Mouse (Mus musculus) kidney, adult 9 months (tissue): ENCODE measurements at regions not wholly inside any gene's neighbourhood (a gene's known extent, or its start where the extent isn't known, plus 50 kb on each side); places are given as distances from the start of the nearest gene placed in this dataset.

Experiments used
- DNase-seq: peaks from one replicate; pipeline ENCODE4 v3.0.0; 2022

DNA sequence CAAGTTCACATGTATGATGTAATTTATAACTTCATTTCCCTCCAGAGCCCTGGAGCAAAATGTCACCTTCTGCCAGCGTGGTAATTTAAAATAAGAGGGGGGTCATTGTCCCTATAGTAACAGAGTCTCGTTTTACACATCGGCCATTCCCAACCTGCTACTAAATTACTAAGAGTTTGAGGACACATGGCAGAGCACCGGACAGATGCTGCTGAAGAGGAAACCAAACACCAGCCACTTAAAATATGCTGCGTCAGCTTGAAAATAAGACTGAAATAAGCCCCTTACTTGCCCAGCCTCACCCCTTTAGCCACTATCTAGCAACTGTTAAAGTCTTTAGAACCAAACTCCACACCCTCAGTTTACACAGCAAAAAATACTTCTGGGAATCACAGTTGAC lies 518.1 kb upstream of the Atp11b start:
- DNase-seq, result no peak

DNA sequence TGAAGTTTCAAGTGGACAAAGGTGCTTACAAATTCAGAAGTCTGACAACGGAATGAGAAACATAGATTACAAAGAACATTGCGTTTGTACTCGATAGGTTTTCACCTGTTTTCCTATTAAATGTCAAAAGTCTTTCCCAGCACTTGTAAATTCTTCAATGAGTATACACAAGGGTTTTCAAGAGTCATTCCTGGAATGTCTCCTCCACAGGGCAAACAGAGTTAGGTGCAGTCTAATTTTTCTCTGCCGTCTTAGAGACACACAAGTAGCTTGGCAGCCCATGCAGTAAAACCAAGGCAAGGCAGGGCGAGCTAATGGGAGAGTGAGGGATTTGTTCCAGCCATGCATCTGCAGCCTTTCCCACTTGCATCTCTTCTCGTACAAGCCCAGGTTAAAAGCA lies 516.6 kb upstream of the Atp11b start:
- DNase-seq, result no peak

DNA sequence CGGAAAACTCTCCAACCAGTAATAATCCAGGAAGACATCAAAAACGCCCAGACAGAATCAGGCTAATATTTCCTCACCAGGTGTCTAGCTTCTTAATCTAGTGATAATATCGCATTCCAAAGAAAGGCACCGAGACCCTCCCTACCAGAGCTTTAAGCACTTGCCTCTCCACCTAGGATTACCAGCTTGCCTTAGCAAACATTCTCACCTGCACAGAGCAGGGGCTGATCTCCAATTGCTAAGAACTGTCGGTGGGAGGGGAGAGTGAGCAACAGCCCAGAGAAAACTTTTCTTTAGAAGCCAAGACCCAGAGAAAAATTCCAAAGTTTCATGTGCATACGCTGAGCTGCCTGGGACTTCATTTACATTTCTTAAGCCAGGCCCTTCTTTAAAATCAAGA lies 511.6 kb upstream of the Atp11b start:
- no peak for DNase-seq

DNA sequence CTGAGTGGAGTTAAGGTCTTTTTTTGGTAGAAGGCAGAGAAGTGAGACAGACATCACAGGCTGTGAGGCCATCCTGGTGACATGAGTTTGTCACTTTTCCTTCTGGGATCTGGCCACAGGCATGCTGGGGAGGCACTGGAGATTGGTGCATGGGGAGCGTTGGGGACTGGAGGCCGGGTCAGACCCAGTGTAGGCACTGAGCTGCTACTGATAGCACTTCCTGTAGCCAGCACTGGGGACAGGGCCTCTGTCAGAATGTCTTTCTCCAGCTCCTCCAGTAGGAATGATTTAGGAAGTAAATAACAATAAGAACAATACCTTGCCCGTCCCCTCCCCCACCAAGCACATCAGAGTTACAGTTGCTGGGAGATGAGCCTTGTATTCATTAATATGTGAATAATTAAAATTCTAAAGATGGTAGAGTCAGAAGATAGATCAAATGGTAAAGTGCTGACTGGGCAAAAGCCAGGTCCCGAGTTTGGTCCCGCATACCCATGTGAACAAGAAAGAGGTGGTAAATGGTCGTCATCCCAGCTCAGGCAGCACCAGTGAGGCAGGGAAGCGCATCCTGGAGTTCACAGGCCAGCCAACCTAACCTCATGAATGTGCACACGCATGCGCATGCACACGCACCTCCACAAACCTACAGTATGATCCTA lies 510.9 kb upstream of the Atp11b start:
- DNase-seq, result no peak

DNA sequence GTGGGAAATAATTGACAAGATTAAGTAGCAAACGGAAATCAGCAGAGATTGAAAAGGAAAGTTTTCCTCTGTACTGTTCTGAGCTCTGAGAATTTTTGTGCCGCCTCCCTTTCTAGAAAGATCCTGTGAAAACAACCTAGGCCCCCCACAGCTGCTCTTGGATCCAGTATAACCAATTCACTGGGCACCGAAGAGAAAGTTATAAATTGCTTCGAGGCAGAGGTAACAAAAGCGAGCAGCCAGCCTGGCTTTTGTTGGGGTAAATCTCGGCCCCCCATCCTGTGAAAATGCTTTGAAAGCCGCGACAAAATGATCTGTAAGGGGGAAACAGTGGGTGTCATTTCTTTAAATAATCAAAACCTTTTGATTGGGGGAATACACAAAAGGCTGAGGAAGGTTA lies 508.9 kb upstream of the Atp11b start:
- no peak for DNase-seq

DNA sequence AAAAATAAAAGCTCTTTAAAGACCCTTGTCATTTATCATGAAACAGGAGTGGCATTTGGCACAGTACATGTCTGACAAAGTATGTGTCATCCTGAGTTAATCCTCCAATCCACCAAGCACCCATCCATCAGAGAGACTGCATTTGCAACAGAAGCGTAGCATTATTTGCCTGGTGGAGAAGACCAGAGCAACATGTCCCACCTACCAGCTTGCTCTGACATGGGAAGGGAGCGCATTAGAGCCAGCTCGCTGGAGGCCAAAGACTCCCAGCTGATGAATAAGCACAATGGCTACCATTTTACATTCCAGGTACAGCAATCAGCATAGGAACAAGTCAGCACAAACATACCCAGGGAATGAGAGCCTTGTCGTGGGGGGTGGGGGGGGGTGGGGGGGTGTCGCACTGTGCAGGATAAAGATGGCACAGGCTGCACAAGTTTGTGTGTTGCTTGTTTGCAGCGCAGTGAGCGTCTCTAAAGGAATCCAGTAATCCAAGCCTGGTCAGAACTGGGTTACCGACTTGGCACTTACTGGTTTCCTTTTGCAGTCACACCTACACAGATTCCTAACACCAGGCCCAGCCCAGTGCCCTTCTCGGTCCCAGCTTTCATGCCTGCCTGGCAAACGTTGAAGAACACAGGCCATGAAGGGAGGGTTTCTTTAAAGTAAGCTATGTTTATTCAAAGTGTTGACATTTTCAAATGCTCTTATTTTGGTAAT lies 507.8 kb upstream of the Atp11b start:
- DNase-seq, result no peak

DNA sequence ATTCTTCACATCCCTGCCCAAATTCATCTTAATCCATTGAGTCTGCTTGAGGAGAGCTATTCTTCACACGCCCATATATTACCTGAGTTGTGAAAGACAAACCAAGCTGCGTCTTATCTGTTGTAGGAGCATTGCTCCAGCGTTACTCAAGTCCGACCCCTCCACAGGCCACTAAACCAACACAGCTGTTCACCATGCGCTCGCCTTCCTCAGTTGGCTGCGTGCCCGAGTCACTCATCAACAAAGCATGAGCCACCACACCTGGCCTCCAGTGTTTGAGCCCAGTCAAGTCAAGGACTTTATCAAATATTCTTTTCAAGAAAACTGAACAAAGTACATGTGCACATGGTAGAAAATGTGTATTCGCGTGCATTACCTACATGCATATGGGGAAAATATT lies 504.7 kb upstream of the Atp11b start:
- DNase-seq, result no peak

DNA sequence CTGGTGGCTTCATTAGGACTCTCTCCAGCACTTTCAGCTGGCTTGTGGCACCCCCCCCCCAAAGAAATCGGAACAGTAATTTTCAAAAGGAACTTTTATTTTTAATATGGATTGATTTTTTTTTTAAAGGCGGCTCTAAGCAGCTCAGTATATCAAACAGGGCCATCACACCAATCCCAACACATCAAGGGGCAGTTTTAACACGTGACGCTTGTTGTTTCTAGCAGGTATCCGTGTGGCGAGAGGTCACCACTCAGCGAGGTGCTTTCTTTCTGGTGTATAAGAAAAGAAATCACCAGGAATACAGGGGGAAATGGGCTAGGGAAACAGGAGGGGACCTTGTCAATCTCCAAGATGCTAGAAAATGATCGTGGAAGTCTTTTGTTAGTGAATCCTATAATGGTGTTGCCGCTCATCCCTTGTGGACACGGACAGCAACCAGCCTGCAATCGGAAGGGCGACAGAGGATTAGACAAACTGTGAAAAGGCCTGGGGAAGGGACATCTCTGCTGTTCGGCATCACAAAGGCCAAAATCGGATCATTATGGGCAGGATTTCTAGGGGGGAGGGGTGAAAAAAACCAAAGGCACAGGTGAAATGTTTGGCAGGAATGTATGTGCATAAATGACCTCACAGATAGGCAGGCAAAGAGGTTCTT lies 503.7 kb upstream of the Atp11b start:
- DNase-seq, result no peak

DNA sequence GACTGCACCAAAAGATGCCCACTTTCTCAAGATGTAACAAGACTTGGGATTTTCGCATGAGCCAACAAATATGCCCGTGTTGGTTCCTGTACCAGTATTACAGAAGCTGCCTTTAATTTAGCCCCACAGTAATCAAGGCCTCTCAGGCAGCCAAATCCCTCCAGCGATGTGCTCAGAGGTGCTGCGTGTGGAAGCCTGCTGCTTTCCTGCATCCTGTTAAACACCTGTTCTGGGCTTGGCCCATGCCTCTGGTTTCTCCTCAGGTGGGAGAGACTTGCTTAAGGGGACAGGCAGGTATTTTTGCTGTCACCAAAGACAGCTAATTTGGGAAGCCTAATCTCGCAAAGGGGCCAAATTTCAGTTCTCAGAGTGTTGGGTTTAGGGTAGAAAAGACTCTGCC lies 500.0 kb upstream of the Atp11b start:
- no peak for DNase-seq

DNA sequence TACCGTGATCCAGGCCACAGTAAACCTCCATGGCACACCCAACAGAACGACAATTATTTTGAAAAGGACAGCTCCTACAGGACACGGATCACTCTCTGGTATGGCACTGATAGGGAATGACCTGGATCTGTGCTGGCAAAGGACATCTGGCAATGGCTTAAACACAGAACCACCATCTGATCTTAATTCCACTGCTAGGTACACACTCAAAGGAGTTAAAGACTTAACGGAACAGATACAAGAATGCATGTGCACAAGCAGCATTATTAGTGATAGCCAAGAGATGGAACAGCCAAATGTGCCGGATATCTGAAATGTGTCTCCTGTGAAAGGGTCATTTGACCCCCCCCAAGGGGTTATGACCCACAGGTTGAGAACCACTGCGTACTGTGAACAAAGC lies 493.0 kb upstream of the Atp11b start:
- no peak for DNase-seq

DNA sequence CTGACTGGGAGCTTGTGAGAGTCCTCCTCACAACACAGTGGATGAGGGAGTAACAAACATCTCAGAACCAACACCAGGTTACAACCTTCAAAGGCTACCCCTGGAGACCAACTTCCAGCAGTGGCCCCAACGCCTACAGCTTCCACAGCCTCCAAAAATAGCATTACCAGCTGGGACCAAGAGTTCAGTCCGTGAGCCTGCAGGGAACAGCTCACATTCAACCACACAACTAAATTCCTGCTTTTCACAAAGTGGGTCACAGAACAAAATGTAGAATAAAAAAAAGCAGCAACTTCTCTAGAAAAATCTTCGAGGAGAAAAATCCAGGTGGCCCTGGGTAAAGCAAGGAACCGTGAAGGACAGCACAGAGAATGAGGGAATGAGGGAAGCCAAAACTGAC lies 485.0 kb upstream of the Atp11b start:
- no peak for DNase-seq

DNA sequence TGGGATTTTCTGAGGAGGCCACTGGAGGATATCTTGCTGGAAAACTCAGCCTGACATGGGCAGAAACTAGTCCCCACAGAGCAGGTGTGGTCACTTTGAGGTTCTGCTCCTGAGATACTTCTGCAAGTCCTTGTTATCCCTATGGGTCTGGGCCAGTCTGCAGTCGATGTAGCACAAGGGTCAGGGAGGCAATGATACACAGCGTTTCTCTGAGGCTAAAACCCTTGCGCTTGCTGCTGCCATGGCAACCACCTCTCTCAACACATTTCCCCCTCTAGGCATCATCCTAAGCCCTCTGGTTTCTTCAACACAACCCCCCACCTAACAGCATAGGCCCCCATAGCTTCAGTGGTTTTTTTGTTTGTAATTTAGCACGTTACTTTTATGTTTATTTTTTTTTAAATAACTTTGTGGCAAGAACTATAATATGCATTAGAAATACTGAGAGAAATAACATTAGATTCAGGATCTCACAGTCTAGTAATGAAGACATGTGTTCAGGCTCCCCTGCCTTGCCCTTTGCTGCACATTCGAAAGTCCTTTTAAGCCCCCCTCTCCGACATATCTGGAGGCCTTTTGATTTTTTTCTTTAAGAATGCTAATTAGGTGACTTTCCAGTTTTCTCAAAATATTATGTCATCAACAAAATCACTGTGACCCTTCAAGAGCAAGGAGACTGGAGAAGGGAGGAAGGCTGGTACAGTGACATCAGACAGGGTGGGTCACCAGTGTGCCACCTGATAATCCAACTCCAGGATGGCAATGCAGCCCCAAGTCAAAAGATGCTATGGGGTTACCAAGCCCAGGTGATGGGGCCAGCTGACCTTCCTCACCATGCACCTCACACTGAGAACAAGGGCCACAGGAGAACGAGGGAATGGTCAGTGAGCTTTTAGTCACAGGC lies 483.7 kb upstream of the Atp11b start:
- DNase-seq, result no peak

DNA sequence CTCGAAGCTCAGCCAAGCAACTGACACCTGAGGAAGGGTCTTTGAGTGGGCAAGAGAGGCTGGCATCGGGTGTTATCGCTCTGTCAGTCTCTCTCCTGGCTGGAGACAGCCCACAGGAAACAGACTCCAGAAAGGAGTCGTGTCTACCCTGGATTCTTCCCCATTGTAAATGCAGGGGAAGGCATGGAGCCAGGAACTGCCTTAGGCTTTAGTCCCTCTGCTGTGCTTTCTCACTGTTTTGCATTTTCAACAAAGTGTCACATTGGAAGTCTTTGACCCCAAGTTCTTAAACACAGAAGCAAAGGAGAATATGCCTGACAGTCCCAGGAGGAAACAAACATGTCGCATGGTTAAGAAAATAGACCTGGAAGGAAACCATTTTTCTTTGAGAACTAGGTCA lies 480.4 kb upstream of the Atp11b start:
- DNase-seq, result no peak

DNA sequence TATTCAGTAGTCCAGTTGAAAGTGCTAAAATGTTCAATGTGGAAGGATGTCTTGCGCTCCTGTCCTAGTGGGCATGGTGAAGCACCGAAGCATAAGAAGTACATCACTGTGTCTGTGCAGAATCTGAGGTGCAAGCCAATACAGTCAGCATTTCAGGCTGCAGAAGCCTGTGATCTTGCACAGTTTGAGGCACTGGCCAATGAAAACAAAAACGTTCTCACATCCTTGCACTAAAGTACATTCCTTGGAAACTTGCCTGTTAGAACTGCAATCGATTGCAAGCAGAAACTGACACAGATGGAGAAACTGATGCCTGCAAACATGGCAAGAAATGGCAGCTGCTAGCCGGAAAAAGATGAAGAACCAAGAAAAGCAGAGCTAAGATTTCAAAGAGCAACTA lies 472.9 kb upstream of the Atp11b start:
- DNase-seq, result no peak

DNA sequence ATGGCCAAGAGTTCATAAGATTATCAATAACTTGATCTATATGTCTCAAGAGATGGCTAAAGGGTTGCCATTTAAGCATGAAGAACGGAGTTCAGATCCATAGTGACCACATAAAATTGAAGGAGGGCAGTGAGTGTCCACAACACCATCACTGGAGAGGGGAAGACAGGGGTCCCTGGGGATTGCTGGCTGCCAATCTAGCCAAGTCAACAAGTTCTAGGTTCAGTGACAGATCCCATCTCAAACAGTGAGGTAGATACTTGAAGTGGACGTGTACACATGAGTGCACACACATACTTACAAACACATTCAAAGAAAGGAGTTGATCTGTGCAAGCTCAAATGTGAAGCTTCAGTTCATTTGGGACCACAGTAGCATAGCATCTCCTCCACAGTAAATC lies 471.8 kb upstream of the Atp11b start:
- no peak for DNase-seq

DNA sequence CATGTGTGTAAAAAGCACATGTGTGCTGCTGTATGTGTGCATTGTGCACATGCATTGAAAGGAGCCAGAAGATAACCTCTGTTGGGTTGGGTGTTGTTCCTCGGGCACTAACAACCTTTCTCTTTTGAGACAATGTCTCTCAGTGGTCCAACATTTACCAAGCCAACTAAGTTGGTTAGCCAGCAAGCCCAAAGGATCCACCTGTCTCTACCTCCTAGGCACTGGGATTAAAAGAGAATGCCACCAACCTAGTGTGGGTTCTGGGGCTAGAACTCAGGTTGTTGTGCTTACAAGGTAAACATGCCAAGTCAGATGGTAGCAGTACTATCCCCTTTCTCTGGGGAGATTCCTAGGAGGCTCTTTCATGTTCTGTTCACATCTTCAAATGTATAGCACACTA lies 459.1 kb upstream of the Atp11b start:
- DNase-seq, result no peak

DNA sequence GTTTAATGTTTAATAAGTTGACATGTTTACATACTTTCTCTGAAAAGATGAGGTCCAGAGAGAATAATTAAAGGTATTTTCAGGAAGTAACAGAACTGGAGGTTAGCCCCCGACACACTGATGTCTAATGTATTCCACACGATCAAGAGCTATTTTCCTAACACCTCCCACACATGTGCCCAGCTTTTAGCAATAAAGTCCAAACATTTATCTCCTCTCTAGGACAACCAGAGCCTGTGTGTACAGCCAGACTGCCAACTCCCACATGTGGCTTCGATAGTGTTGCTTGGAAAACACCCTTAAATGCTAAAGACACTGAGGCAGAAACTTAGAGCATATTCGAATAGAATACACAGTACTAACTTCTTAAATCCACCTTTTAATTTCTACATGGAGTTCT lies 458.2 kb upstream of the Atp11b start:
- no peak for DNase-seq

DNA sequence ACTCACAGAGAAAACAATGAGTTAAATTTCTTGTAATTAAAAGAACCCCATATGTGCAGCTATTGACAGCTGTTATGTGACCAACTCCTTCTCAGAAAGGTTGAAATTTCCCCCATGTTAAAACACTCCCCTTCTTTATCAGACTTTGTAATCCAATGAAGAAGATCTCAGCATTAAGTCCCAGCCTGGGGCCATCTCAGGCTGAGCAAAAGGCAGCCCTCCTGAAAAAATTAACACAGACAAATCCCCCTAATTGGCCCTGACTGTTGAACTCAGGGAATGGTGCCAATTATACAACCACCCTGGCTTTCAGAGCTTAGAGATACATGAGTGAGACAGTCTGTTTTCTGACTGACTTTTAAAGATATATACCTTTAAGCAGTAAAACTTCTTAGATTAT lies 454.9 kb upstream of the Atp11b start:
- no peak for DNase-seq

DNA sequence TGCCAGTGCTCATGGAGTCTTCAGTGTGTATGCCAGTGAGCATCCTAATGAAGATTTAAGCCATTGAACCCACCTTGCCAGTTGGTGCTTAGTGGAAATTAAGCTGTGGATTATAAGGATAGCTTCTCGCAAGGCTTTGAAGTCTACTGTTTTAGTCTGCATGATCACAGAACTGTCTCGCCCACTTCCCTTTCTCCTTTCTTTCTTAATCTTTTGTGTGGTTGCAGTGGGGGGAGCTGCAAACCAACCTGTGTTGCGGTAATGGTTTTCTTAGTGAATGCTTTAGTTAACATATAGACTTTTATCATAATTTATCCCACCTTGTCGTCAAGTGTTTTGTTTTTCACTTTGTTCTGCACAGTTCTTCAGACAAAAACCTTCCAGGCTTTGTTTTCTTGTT lies 447.9 kb upstream of the Atp11b start:
- no peak for DNase-seq

DNA sequence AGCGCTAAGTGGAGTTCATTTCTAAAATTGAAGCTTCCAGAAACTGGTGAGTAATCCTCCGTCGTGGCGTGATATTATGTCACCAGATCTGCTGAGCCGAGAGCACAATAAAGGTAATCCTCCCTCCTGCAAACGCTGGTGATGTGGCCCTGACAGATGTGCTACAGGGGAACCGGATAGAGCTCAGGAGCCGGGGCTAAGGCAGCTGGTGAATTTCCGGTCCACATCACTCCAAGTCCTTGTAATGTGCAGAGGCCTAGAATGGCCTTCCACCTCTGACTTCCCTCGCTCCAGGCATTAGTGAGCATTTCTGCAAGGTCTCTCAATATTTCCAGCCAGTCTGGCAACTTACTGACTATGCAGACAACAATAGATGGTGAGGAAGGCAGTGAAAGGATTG lies 439.7 kb upstream of the Atp11b start:
- no peak for DNase-seq

DNA sequence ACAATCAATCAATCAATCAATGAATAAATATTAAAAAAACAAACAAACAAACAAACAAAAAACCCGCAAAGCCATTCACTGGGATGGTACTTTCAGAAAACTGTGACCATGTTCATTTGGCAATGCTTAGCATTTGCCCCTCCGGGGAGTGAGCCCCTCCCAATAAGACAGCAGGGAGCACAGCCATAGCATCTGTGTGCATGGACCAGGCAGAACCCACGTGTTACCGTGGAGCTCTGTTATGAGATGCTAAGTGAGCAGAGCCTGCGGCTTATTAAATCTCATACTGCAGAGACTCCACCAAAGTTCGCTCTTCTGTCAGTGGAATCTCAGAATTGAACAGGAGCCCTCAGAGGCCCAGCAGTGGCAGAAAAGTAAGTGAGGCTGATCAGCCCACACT lies 438.7 kb upstream of the Atp11b start:
- no peak for DNase-seq

DNA sequence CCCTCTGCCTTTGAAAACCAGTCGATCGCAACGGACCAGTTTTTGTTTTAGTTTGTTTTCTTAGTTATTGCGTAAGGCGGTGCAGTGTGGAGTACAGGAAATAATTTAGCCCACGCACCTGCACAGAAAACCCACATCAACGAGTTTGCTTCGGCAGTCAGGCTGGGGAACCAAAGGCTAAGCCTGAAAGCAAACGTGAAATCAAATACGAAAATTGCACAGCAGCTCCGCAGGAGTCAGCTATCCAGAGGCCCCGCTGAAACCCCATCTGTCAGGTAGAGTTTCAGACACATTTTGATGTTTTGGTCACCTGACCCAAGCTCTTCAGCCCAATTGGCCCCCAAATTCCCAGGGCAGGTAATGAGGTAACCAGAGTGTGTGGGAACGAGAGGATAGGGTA lies 435.6 kb upstream of the Atp11b start:
- DNase-seq, result no peak

DNA sequence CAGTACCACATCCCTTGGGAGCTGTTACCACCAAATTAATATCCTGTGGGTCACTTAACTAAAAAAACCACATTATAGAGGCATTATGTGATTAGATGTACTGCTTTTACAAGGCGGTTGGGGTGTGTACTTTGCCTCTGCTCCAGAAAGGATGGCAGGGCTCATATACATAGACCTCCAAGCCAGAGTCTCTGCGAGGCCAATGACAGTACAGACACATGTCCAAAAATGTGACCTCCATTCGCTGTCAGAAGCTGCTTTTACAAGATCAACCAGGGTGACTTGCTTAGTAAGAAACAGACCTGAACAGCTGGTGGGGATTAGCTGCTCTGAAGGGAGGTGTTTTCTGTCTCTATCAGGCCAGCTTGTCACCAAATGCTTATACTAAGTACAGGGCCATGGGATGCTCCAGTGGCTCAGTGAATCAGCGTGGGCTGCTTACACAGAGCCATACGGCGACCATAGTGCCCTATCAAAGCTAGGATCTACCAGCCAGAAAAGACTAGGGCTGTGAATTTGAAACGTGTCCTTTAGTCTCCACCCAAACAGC lies 433.0 kb upstream of the Atp11b start:
- DNase-seq, result no peak
